Mouse (Mus musculus) lung, adult 18-20 months (tissue): ENCODE measurements around the gene Nadsyn1.

Experiments
- DNase-seq, 2 experiments: peaks; one replicate each; pipeline ENCODE4 v3.0.0; 2022; ENCODE audit warnings: mixed read lengths in 2 of 2

Nadsyn1 gene

DNA sequence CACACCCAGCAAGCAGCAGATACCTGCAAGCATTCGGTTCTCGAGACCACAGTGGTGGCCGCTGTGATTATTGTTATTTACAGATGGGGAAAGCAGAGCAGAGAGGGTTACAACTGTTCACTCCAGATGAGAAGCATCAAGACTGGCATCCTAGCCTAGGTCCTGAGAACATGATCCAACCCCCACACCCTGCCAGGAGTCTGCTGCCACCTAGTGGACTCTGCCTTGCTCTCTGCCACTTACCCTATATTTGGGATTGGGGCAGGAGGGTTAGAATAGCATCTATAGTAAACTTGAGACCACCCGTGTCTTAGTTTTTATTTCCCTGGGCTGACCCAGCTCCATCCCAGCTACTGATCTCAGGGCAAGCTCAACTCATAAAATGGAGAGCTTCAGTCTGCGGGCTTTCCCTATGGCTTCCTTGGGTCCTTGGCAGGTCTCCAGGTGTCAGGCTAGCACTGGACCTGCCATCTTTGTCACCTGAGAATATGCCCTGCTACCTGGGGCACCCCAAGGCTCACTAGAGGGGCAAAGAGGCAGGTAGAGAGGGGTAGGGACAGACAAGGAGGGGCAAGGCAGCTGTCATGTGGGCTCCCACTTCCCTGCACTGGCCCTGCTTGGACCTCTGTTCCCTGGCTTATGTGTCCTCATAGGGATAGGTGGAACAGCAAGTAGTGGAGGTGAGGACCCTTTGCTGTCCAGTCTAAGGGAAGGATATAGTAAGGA lies 68.5 kb downstream of the Nadsyn1 start:
- peak; percentile 61 to 66 for DNase-seq

DNA sequence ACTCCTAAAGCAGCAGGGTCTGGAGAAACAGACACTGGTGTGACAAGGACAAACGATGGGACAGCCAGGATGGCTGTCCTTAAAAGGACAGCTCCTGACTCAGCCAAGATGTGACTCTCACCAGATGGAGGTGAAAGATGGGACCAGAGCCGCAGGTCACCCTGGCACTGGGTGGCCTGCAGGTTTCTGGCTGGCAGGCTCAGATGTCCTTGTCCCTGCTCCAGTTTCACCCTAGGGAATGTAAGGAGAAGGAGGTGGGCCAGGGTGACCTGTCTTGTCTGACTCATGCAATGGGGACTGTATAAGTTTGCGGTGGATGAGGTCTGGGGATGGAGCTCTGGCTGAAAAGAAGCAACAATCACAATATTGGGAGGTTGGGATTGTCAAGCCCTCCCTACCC lies 70.0 kb downstream of the Nadsyn1 start:
- no peak for DNase-seq

DNA sequence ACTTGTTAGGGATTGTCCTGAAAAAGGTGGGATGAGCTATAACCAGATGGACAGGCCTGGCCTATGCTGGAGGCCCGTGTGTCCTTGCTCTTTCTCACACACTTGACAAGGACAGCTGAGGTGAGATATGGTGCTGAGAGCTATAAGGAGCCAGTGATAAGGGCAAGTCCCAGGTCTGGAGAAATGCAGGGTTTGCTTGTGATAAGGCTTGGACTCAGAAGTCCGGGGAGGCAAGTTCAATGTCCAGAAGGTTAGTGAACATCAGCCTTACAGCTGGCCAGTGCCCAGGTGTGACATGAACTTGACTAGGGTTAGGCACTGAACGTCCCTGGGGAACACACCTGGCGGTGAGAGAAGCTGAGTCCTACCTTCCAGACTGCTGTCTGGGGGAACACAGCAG lies 70.6 kb downstream of the Nadsyn1 start:
- DNase-seq = no peak

DNA sequence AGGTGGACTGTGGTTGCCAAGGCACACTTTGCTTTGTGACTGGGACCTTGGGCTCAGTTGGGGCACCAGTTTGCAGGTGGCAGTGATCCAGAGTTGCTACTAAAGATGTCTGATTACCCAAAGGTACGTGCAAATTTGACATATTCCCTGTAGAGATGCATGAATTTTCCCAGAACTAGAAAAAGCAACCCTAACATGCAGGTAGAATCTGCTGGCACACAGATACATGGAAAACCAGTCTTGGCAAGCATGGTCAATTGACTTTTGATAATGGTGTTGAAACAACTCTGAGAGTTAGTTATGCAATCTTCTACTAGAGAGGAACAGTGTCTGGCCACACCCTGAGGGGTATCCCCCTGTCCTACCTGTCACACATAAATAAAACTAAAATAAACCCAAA lies 71.3 kb downstream of the Nadsyn1 start:
- peak in 1 of 2 experiments; percentile 47 for DNase-seq

DNA sequence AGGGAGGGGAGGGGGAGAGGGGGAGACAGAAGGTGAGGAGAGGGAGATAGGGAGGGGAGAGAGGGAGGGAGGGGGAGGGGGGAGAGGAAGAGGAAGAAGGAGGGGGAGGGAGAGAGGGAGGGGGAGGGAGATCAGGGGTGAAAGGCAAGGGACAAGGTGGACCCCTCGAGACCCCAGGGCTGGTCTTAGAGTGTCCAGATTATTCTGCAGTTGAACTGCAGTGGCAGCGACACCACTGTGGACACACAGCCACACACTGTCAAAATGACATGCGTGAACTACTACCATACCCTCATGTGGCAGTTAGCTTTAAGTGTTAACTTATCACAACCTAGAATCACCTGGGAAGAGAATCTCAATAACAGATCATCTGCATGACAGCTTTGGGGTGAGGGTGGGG lies 73.6 kb downstream of the Nadsyn1 start:
- DNase-seq = no peak

DNA sequence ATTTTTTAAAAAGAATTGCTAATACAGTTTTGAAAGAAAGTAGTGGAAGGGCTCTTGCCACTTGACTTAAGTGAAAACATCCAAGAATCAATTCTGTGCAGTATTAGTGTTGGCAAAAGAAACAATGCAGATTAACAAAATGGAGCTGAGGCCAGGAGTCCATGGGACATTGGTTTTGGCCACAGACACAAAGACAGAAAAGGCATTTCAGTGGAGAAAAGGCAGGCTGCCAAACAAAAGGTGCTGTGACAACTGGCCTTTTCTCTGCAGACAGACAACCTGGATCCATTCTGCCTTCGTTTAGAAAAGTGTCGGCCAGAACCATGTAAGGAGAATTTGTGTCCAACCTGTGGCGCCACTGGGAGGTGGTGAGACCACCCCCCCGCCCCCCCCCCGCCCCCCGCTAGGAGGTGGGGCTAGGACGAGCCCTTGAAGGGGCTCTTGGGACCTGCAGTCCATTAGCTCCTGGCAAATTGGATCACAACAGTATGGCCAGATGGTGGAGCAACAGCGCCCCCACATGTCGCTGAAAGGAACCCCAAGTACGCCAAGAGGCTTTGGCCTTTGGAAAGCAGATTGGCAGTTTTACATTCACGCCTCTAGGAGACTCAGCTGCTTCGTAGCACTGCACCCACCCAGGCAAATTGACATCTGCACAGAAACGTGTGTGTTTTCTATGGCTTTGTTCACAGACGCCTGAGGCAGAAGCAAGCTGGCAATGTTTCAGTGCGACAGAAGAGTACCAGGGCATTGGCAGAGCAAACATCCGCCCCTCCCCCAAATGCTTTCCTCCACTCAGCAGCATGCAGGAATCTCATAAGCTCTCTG lies 74.4 kb downstream of the Nadsyn1 start:
- peak; percentile 87 to 90 for DNase-seq
